Mouse (Mus musculus) hindbrain, postnatal 0 days (tissue): Measurements from ENCODE around the gene Fam131c. TPM values are rescaled to one million over a fixed set of nuclear protein-coding genes. Genes with fewer than 3 reads are reported as not detected.
A peak's percentile ranks its signal among the peaks of the same experiment; 100 is the strongest.

Experiments
- ATAC-seq: fragments of 200-750 bp; cut with Nextera tagmentation; 2 replicates; pipeline ENCODE4 v1.8.0; 2017; ENCODE audit warnings: mild to moderate bottlenecking, moderate TSS enrichment, moderate library complexity
- DNase-seq: peaks from one replicate; pipeline ENCODE4 v3.0.0-alpha.2; 2015; ENCODE audit warnings: low spot score
- H3K27ac ChIP-seq: fragments of 300-500 bp; sonication (generic); 2 replicates; pipeline ENCODE4 v1.5.1; 2014; ENCODE audit warnings: mild to moderate bottlenecking
- H3K27me3 ChIP-seq: fragments of 300-500 bp; sonication (generic); 2 replicates; pipeline ENCODE4 v1.6.1; 2014; ENCODE audit warnings: low read length, mixed read lengths; ENCODE audit not compliant: insufficient read depth
- H3K36me3 ChIP-seq: fragments of 300-500 bp; sonication (generic); 2 replicates; pipeline ENCODE4 v1.6.1; 2014; ENCODE audit warnings: low read length, mixed read lengths; ENCODE audit not compliant: insufficient read depth
- H3K4me1 ChIP-seq: fragments of 300-500 bp; sonication (generic); 2 replicates; pipeline ENCODE4 v1.6.1; 2014; ENCODE audit warnings: antibody characterized with exemption, low read length, mixed read lengths; ENCODE audit not compliant: insufficient read depth
- H3K4me2 ChIP-seq: fragments of 300-500 bp; sonication (generic); 2 replicates; pipeline ENCODE4 v1.6.1; 2014; ENCODE audit warnings: low read depth, mild to moderate bottlenecking, low read length, moderate library complexity, mixed read lengths
- H3K4me3 ChIP-seq: fragments of 300-500 bp; sonication (generic); 2 replicates; pipeline ENCODE4 v1.5.1; 2014; ENCODE audit warnings: low read length
- H3K9ac ChIP-seq: fragments of 300-500 bp; sonication (generic); replicated peaks from 2 replicates; pipeline ENCODE4 v1.6.1; 2014; ENCODE audit warnings: mild to moderate bottlenecking, low read length, moderate library complexity, mixed read lengths
- H3K9me3 ChIP-seq: fragments of 300-500 bp; sonication (generic); 2 replicates; pipeline ENCODE4 v1.6.1; 2016; ENCODE audit warnings: low read length, mixed read lengths
- CTCF ChIP-seq: IDR thresholded peaks from 2 replicates; pipeline ENCODE4 v1.5.1; 2016; ENCODE audit warnings: antibody characterized with exemption, control low read depth, low read depth
- WGBS: fragments of 180-500 bp; shearing (Covaris S2); extraction: QIAGEN DNeasy Blood & Tissue Kit; methylation state at CpG from one replicate; pipeline ENCODE4 v1.1.7; 2014; 5-methylcytosine and 5-hydroxymethylcytosine counted together
- polyA plus RNA-seq: library from polyadenylated mRNA; unstranded; fragments of >200 nt; fragmentation: Nextera tagmentation; extraction: Ambion mirVana; gene quantifications from 2 replicates; pipeline ENCODE4 v1.2.1, GENCODE M21; 2015
- total RNA-seq: library from RNA; depleted of rRNA; stranded (reverse); fragments of >200 nt; gene quantifications from 2 replicates; pipeline ENCODE4 v1.2.3, GENCODE M21; 2014

Gene Fam131c
- total and polyA plus RNA-seq, 2 experiments from 2014 or later: 46.3 to 95.3 TPM

GRCm38 (mm10) chr4:141372426-141372825, 4.4 kb downstream of the Fam131c start:
- no peaks in the 10 kb centered on the region for H3K4me1 ChIP-seq
- H3K27ac ChIP-seq: no peak overlapping the region
- DNase-seq (no peak), ATAC-seq (no peak)
- 89% methylated on average over 5 of the region's 5 CpGs for WGBS
- H3K4me2 ChIP-seq: no peak overlapping the region
- no peaks in the 10 kb centered on the region for H3K9me3 ChIP-seq
- H3K36me3 ChIP-seq: no peaks in the 10 kb centered on the region
- no peak for TF ChIP-seq CTCF
- no peaks in the 10 kb centered on the region for H3K27me3 ChIP-seq
- H3K4me3 ChIP-seq: no peak overlapping the region
- no peak overlapping the region for H3K9ac ChIP-seq

GRCm38 (mm10) chr4:141379674-141380073, 11.7 kb downstream of the Fam131c start:
- DNase-seq (no peak), ATAC-seq (no peak)
- WGBS: 36% methylated on average over 8 of the region's 8 CpGs
- Histone ChIP-seq H3K9me3 (no peaks in the 10 kb centered on the region), H3K36me3 (0 out of 2 replicates have a peak, but pooled peaks cover 5% of the 10 kb centered on the region), H3K4me3 (no peak overlapping the region), H3K9ac (no peak overlapping the region), H3K27ac (no peak overlapping the region), H3K4me1 (no peaks in the 10 kb centered on the region), H3K27me3 (peaks cover 15% of the 10 kb centered on the region), H3K4me2 (no peak overlapping the region)
- no peak for TF ChIP-seq CTCF

GRCm38 (mm10) chr4:141382406-141382805, 14.4 kb downstream of the Fam131c start:
- WGBS: 11% methylated on average over 25 of the region's 25 CpGs
- DNase-seq (no peak), ATAC-seq (no peak)
- peak overlapping the region; percentile 49 for H3K4me2 ChIP-seq
- peaks cover 18% of the 10 kb centered on the region for H3K27me3 ChIP-seq
- H3K36me3 ChIP-seq: 0 out of 2 replicates have a peak, but pooled peaks cover 5% of the 10 kb centered on the region
- no peak overlapping the region for H3K27ac ChIP-seq
- peak overlapping the region; percentile 16; the same call in 1 of the 2 replicates for H3K4me3 ChIP-seq
- H3K4me1 ChIP-seq: no peaks in the 10 kb centered on the region
- H3K9me3 ChIP-seq: no peaks in the 10 kb centered on the region
- H3K9ac ChIP-seq: 0 out of 2 replicates have a peak overlapping the region, but pooled peaks have one; percentile 13
- peak; percentile 31 for TF ChIP-seq CTCF

- H3K4me3 ChIP-seq: no peak overlapping the region
- H3K36me3 ChIP-seq: 0 out of 2 replicates have a peak, but pooled peaks cover 5% of the 10 kb centered on the region
- ATAC-seq (peak; percentile 25; the same call in 1 of the 2 replicates), DNase-seq (peak; percentile 85)
- no peaks in the 10 kb centered on the region for H3K4me1 ChIP-seq
- no peak overlapping the region for H3K9ac ChIP-seq
- no peaks in the 10 kb centered on the region for H3K9me3 ChIP-seq
- H3K4me2 ChIP-seq: no peak overlapping the region
- peaks cover 18% of the 10 kb centered on the region for H3K27me3 ChIP-seq
- peak; percentile 95 for TF ChIP-seq CTCF
- H3K27ac ChIP-seq: no peak overlapping the region
- 3% methylated on average over 7 of the region's 7 CpGs for WGBS
Measured at GRCm38 (mm10) chr4:141385275-141385674, 17.3 kb downstream of the Fam131c start.

- Histone ChIP-seq H3K9me3 (no peaks in the 10 kb centered on the region), H3K9ac (no peak overlapping the region), H3K36me3 (0 out of 2 replicates have a peak, but pooled peaks cover 5% of the 10 kb centered on the region), H3K4me3 (no peak overlapping the region), H3K27ac (no peak overlapping the region), H3K4me1 (no peaks in the 10 kb centered on the region), H3K4me2 (no peak overlapping the region), H3K27me3 (peaks cover 18% of the 10 kb centered on the region)
- WGBS: 75% methylated on average over 7 of the region's 7 CpGs
- DNase-seq: no peak
- TF ChIP-seq CTCF: peak; percentile 25; the same call in 1 of the 2 replicates
- no peak for ATAC-seq
Measured at GRCm38 (mm10) chr4:141386150-141386549, 18.1 kb downstream of the Fam131c start.

GRCm38 (mm10) chr4:141387093-141387784, 19.2 kb downstream of the Fam131c start:
- Histone ChIP-seq H3K4me2 (no peak overlapping the region), H3K9me3 (no peaks in the 10 kb centered on the region), H3K9ac (no peak overlapping the region), H3K27ac (no peak overlapping the region), H3K4me1 (no peaks in the 10 kb centered on the region), H3K36me3 (0 out of 2 replicates have a peak, but pooled peaks cover 5% of the 10 kb centered on the region), H3K27me3 (peaks cover 12% of the 10 kb centered on the region), H3K4me3 (no peak overlapping the region)
- WGBS: 18% methylated on average over 5 of the region's 5 CpGs
- DNase-seq (peak; percentile 84), ATAC-seq (peak; percentile 25; the same call in 1 of the 2 replicates)
- peak; percentile 85 for TF ChIP-seq CTCF

- Histone ChIP-seq H3K4me1 (no peaks in the 10 kb centered on the region), H3K4me3 (no peak overlapping the region), H3K9me3 (no peaks in the 10 kb centered on the region), H3K27ac (no peak overlapping the region), H3K27me3 (peaks cover 10% of the 10 kb centered on the region; the same call in 1 of the 2 replicates), H3K4me2 (no peak overlapping the region), H3K9ac (no peak overlapping the region), H3K36me3 (0 out of 2 replicates have a peak, but pooled peaks cover 5% of the 10 kb centered on the region)
- DNase-seq (no peak), ATAC-seq (no peak)
- 71% methylated on average over 5 of the region's 5 CpGs for WGBS
- TF ChIP-seq CTCF: no peak
Measured at GRCm38 (mm10) chr4:141387933-141388332, 19.9 kb downstream of the Fam131c start.
